Mouse (Mus musculus) kidney, postnatal 10 days (tissue): ENCODE data around the gene Gm21969.

Source experiments
- DNase-seq: peaks from one replicate; pipeline ENCODE4 v3.0.0; 2021; ENCODE audit warnings: mixed read lengths

The Gm21969 gene

GRCm38 (mm10) chr4:139622373-139623282, 19.6 kb downstream of the Gm21969 start, which contains the start of gene Aldh4a1:
Aldh4a1 (plus strand) TSS chr4:139622866.
- peak; percentile 92 for DNase-seq

- DNase-seq, result no peak
These were observed 20.6 kb downstream of the Gm21969 start for GRCm38 (mm10) chr4:139623434-139624115.

- DNase-seq, result peak; percentile 63
These were observed 21.1 kb downstream of the Gm21969 start for GRCm38 (mm10) chr4:139624116-139624489.

GRCm38 (mm10) chr4:139624706-139625105, 21.7 kb downstream of the Gm21969 start:
- DNase-seq, result peak; percentile 81

- DNase-seq, result no peak
These were observed 24.4 kb downstream of the Gm21969 start for GRCm38 (mm10) chr4:139627361-139627760.

- peak; percentile 68 for DNase-seq
These were observed 27.2 kb downstream of the Gm21969 start for GRCm38 (mm10) chr4:139630171-139630570.

GRCm38 (mm10) chr4:139631141-139631540, 28.2 kb downstream of the Gm21969 start:
- peak; percentile 58 for DNase-seq

GRCm38 (mm10) chr4:139631569-139632253, 28.7 kb downstream of the Gm21969 start:
- no peak for DNase-seq

- DNase-seq, result no peak
These were observed 29.2 kb downstream of the Gm21969 start for GRCm38 (mm10) chr4:139632254-139632580.

GRCm38 (mm10) chr4:139636373-139636772, 33.4 kb downstream of the Gm21969 start:
- peak; percentile 84 for DNase-seq

GRCm38 (mm10) chr4:139637847-139638246, 34.9 kb downstream of the Gm21969 start:
- no peak for DNase-seq

- no peak for DNase-seq
These were observed 35.4 kb downstream of the Gm21969 start for GRCm38 (mm10) chr4:139638356-139638755.

- DNase-seq, result peak; percentile 60
These were observed 36.8 kb downstream of the Gm21969 start for GRCm38 (mm10) chr4:139639801-139640200.

GRCm38 (mm10) chr4:139640333-139640732, 37.3 kb downstream of the Gm21969 start:
- no peak for DNase-seq

- no peak for DNase-seq
These were observed 37.8 kb downstream of the Gm21969 start for GRCm38 (mm10) chr4:139640775-139641174.

- DNase-seq, result no peak
These were observed 38.9 kb downstream of the Gm21969 start for GRCm38 (mm10) chr4:139641829-139642425.

GRCm38 (mm10) chr4:139643972-139644371, 41.0 kb downstream of the Gm21969 start:
- peak; percentile 86 for DNase-seq

GRCm38 (mm10) chr4:139646916-139647315, 43.9 kb downstream of the Gm21969 start:
- no peak for DNase-seq

GRCm38 (mm10) chr4:139650086-139650743, 47.2 kb downstream of the Gm21969 start:
- no peak for DNase-seq

GRCm38 (mm10) chr4:139650907-139651306, 47.9 kb downstream of the Gm21969 start:
- DNase-seq, result peak; percentile 15

GRCm38 (mm10) chr4:139653238-139653637, 50.3 kb downstream of the Gm21969 start, which contains the start of gene Tas1r2:
Tas1r2 (plus strand) TSS chr4:139653538.
- DNase-seq, result no peak

- no peak for DNase-seq
These were observed 58.9 kb downstream of the Gm21969 start for GRCm38 (mm10) chr4:139661897-139662296.
